Mouse (Mus musculus): ENCODE measurements at regions not wholly inside any gene's neighbourhood (a gene's known extent, or its start where the extent isn't known, plus 50 kb on each side); places are given as distances from the start of the nearest gene placed in this dataset.
A peak's percentile ranks its signal among the peaks of the same experiment; 100 is the strongest.

DNA sequence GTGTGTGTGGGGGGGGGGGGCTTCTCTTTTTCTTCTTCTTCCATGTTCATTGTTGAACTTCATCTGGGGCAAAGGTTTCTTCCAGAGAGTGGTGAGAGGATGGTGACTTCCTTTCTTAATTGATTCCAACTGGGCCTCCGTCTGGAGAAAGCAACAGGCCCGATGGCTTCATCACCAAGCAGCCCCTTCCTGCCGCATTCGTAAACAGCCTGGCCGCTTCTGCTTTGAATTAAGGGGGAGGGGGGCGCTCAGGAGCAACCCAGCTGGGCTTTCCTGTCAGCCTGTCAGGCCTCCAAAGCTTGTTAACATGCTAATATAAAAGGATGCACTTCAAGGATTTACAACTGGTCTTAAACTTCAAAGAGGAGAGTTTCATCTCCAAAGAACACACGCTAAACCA lies 111.5 kb downstream of the Tfap2c start:
- H3K4me2 ChIP-seq (ENCODE audit: low read depth, low read length) = no peak overlapping the region
- 6% methylated on average over 7 of the region's 7 CpGs for WGBS
- no peak overlapping the region for H3K9ac ChIP-seq (replicated peaks; ENCODE audit: low read length)
- H3K4me1 ChIP-seq (ENCODE audit: insufficient read depth, low read length) = no peaks in the 10 kb centered on the region
- H3K9me3 ChIP-seq (ENCODE audit: low read length) = no peaks in the 10 kb centered on the region
- H3K4me3 ChIP-seq (ENCODE audit: low read length) = no peak overlapping the region
- no peak for TF ChIP-seq CTCF (IDR thresholded peaks at IDR 0.05; ENCODE audit: low read depth)
- no peak for ATAC-seq
- H3K36me3 ChIP-seq (ENCODE audit: insufficient read depth, low read length) = no peaks in the 10 kb centered on the region
- no peak overlapping the region for H3K27ac ChIP-seq
- peaks cover 23% of the 10 kb centered on the region for H3K27me3 ChIP-seq (ENCODE audit: insufficient read depth, low read length)
- DNase-seq (ENCODE audit: low spot score) = peak; percentile 18

DNA sequence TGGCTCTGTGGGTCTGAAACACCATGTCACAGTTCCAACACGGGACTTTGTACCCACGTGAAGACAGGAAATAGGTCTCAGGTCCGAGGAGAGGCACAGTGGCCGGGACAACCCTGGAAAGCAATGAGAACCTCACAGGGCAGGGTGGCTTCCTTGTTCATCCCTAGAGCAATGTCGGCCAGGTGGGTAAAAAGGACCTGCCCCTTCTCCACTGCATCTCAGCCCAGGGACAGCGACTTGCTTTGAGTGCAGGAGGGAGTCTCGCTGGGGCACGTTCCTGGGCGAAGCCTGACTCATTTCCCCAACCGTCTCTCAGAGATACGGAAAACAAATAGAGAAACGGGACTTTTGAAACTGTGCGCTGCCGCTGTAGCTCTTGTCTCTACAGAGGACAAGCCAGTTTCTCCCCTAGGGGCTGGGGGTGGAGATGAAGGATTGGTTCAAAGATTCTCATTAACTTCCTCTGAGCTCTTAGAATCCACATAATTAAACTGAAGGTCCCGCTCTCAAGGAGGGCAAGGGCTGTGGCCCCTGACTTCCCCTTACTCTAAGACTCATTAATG lies 112.1 kb downstream of the Tfap2c start:
- Histone ChIP-seq H3K4me3 (ENCODE audit: low read length) (no peak overlapping the region), H3K9ac (replicated peaks; ENCODE audit: low read length) (no peak overlapping the region), H3K4me1 (ENCODE audit: insufficient read depth, low read length) (no peaks in the 10 kb centered on the region), H3K9me3 (ENCODE audit: low read length) (no peaks in the 10 kb centered on the region), H3K27me3 (ENCODE audit: insufficient read depth, low read length) (peaks cover 23% of the 10 kb centered on the region), H3K4me2 (ENCODE audit: low read depth, low read length) (no peak overlapping the region), H3K27ac (no peak overlapping the region), H3K36me3 (ENCODE audit: insufficient read depth, low read length) (no peaks in the 10 kb centered on the region)
- 13% methylated on average over 15 of the region's 15 CpGs for WGBS
- TF ChIP-seq CTCF (IDR thresholded peaks at IDR 0.05; ENCODE audit: low read depth) = no peak
- DNase-seq (ENCODE audit: low spot score) (no peak), ATAC-seq (no peak)

DNA sequence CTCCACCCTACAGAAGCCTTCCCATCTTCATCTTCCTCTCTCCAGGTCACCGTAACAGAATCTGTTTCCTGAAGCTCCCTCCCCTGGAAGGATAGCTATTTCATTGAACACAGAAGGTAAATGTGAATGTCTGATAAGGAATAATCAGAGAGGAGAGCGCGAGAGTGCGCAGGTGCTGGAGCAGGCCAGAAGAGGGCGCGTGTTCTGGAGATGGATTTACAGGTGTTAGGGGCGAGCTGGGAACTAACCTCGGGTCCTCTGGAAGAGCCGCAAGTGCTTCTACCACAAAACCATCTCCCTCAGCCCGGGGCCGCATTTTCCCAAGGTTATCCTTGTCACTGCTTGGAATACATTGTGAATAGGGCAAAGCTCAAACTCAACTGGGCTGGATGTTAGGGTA lies 112.8 kb downstream of the Tfap2c start:
- TF ChIP-seq CTCF (IDR thresholded peaks at IDR 0.05; ENCODE audit: low read depth) = peak; percentile 25; the same call in 1 of the 2 replicates
- Histone ChIP-seq H3K9me3 (ENCODE audit: low read length) (no peaks in the 10 kb centered on the region), H3K27me3 (ENCODE audit: insufficient read depth, low read length) (peaks cover 23% of the 10 kb centered on the region), H3K4me3 (ENCODE audit: low read length) (no peak overlapping the region), H3K27ac (no peak overlapping the region), H3K36me3 (ENCODE audit: insufficient read depth, low read length) (no peaks in the 10 kb centered on the region), H3K4me2 (ENCODE audit: low read depth, low read length) (no peak overlapping the region), H3K9ac (replicated peaks; ENCODE audit: low read length) (no peak overlapping the region), H3K4me1 (ENCODE audit: insufficient read depth, low read length) (no peaks in the 10 kb centered on the region)
- ATAC-seq (no peak), DNase-seq (ENCODE audit: low spot score) (no peak)
- WGBS = 58% methylated on average over 11 of the region's 11 CpGs

DNA sequence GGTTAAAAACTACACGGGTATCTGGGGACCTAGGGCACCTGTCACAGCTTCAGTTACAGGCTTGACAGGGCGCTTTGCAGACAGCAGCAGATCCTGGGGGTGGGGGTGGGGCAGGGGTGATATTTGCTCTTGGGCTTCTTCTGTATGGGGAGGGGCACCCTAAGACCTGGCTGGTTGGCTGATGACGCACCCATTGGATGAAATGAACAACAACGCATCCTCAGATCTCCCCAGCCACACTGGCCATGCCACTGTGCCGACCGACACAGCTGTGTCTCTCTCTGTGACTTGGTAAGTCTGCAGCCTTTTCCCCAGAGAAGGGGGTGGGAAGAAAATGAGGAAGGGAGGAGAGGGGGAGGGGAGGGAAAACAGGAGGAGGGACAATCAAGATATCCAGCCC lies 114.3 kb downstream of the Tfap2c start:
- ATAC-seq (no peak; the same call in 1 of the 2 replicates), DNase-seq (ENCODE audit: low spot score) (no peak)
- Histone ChIP-seq H3K4me3 (ENCODE audit: low read length) (no peak overlapping the region), H3K4me1 (ENCODE audit: insufficient read depth, low read length) (no peaks in the 10 kb centered on the region), H3K9me3 (ENCODE audit: low read length) (no peaks in the 10 kb centered on the region), H3K4me2 (ENCODE audit: low read depth, low read length) (no peak overlapping the region), H3K9ac (replicated peaks; ENCODE audit: low read length) (no peak overlapping the region), H3K27ac (no peak overlapping the region), H3K27me3 (ENCODE audit: insufficient read depth, low read length) (peaks cover 23% of the 10 kb centered on the region), H3K36me3 (ENCODE audit: insufficient read depth, low read length) (no peaks in the 10 kb centered on the region)
- no peak for TF ChIP-seq CTCF (IDR thresholded peaks at IDR 0.05; ENCODE audit: low read depth)
- 9% methylated on average over 6 of the region's 6 CpGs for WGBS

DNA sequence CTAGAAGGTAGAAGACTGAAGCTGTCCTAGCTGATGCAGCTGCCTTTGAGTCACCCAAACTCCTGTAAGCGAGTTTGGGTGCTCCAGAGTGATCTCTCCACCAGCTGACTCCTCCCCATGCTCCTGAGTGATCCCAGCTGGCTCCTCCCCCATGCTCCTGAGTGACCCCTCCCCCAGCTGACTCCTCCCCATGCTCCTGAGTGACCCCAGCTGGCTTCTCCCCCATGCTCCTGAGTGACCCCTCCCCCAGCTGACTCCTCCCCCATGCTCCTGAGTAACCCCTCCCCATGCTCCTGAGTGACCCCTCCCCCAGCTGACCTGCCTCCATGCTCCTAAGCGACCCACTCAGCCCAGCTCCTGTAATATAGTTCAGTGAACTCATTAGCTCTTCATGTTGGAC lies 123.7 kb downstream of the Tfap2c start:
- Histone ChIP-seq H3K4me2 (ENCODE audit: low read depth, low read length) (no peak overlapping the region), H3K36me3 (ENCODE audit: insufficient read depth, low read length) (no peaks in the 10 kb centered on the region), H3K9me3 (ENCODE audit: low read length) (no peaks in the 10 kb centered on the region), H3K4me1 (ENCODE audit: insufficient read depth, low read length) (no peaks in the 10 kb centered on the region), H3K4me3 (ENCODE audit: low read length) (no peak overlapping the region), H3K27me3 (ENCODE audit: insufficient read depth, low read length) (no peaks in the 10 kb centered on the region), H3K9ac (replicated peaks; ENCODE audit: low read length) (no peak overlapping the region), H3K27ac (no peak overlapping the region)
- TF ChIP-seq CTCF (IDR thresholded peaks at IDR 0.05; ENCODE audit: low read depth) = no peak
- DNase-seq (ENCODE audit: low spot score) (no peak), ATAC-seq (no peak)
- 21% methylated on average over 2 of the region's 2 CpGs for WGBS

DNA sequence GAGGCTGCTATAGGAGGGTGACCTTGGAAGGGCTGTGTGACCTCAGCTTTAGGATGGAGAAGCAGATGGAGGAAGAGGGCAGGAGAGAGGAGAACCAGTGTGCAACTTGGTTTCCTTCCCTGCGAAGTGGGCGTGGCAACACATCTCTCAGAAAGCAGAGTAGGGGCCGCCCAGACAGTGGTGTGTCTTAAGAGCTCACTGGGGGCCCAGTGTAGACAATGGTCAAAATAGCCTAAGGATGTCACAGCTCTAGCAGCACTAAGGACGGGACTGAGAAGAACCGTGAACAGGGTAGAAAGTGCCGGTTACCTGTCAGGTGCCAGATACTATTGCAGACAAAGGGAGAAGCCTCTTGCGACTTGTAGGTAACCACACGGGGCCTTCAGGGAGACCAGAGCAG lies 125.2 kb downstream of the Tfap2c start:
- H3K27me3 ChIP-seq (ENCODE audit: insufficient read depth, low read length) = no peaks in the 10 kb centered on the region
- H3K9ac ChIP-seq (replicated peaks; ENCODE audit: low read length) = no peak overlapping the region
- H3K27ac ChIP-seq = no peak overlapping the region
- no peak overlapping the region for H3K4me3 ChIP-seq (ENCODE audit: low read length)
- no peak overlapping the region for H3K4me2 ChIP-seq (ENCODE audit: low read depth, low read length)
- DNase-seq (ENCODE audit: low spot score) = no peak
- H3K4me1 ChIP-seq (ENCODE audit: insufficient read depth, low read length) = no peaks in the 10 kb centered on the region
- no peaks in the 10 kb centered on the region for H3K36me3 ChIP-seq (ENCODE audit: insufficient read depth, low read length)
- WGBS = 83% methylated on average over 8 of the region's 8 CpGs
- no peak for ATAC-seq
- no peaks in the 10 kb centered on the region for H3K9me3 ChIP-seq (ENCODE audit: low read length)
- TF ChIP-seq CTCF (IDR thresholded peaks at IDR 0.05; ENCODE audit: low read depth) = no peak

DNA sequence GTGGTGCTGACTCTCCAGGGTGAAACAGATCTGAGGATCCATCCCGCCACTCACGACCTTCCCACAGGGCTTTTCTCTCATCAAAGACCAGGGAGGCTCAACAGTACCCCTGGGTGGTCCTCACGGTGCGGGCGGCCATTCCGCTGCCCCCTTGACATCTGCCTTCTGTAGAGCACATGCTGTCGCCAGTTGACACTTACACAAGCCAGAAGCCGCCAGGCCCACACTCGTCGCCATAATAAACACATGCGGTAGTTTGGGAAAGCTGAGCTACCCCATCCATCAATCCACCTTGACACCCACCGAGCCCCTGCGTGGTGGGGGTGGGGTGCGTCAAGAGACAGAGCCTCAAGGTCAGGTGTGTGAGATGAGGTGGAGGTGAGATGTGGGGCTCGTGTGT lies 125.7 kb downstream of the Tfap2c start:
- no peak overlapping the region for H3K4me2 ChIP-seq (ENCODE audit: low read depth, low read length)
- H3K9me3 ChIP-seq (ENCODE audit: low read length) = no peaks in the 10 kb centered on the region
- H3K4me3 ChIP-seq (ENCODE audit: low read length) = no peak overlapping the region
- no peak overlapping the region for H3K9ac ChIP-seq (replicated peaks; ENCODE audit: low read length)
- DNase-seq (ENCODE audit: low spot score) (no peak), ATAC-seq (no peak)
- no peaks in the 10 kb centered on the region for H3K36me3 ChIP-seq (ENCODE audit: insufficient read depth, low read length)
- no peak for TF ChIP-seq CTCF (IDR thresholded peaks at IDR 0.05; ENCODE audit: low read depth)
- no peaks in the 10 kb centered on the region for H3K4me1 ChIP-seq (ENCODE audit: insufficient read depth, low read length)
- WGBS = 73% methylated on average over 15 of the region's 15 CpGs
- no peaks in the 10 kb centered on the region for H3K27me3 ChIP-seq (ENCODE audit: insufficient read depth, low read length)
- no peak overlapping the region for H3K27ac ChIP-seq

All from hindbrain, postnatal 0 days (tissue).